ENCODE assay signal across 8 mouse cellular contexts in the genomic region with DNA sequence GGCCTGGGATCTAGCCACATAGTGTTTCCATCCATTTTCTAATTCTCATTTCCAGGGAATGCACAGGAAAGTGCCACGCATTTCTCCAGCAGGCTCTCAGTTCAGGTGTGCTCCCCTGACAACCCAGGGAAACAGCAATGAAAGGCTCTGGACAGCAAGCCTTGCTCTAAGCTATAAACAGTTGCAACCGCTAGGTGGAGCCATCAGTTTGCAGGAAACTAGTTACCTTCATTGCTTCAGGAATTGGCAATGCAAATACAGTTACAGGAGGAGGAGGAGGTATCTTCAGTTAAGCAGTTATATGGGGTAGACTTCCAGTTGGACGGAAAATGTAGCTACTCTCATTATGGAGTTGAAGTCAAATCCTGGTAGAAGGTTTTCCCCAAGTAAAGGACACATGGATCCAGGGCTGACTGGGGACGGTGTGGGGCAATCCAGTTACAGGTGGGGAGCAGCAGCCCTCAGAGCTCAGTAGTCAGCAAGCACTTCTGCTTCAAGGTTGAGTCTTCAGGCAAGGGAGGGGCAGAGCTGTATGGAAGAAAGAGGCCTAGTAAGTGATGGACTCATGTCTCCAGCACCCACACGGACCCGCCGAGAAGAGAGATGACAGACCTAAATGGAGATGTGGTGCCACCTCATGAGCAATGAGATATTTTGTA. TPM values are rescaled to one million over a fixed set of nuclear protein-coding genes. Genes with fewer than 3 reads are reported as not detected.
DNase-seq lines count a peak whose midpoint lies in the region; ATAC-seq lines count a peak whose summit lies in the region.

No protein-coding gene starts in this region.

- no peak overlapping the region for H3K4me3 ChIP-seq in kidney, embryonic 15.5 days (replicated peaks)
- H3K4me3 ChIP-seq in liver, embryonic 13.5 days (replicated peaks) = no peak overlapping the region
- no peak overlapping the region for H3K4me3 ChIP-seq in neural tube, embryonic 14.5 days (ENCODE audit: low read depth, low read length)

- peak; percentile 83 for DNase-seq in CD4-positive, CD25-positive, alpha-beta regulatory T cell, adult 2 months (ENCODE audit: low read depth, low spot score)
- peak; percentile 52 for DNase-seq in adrenal gland, adult 8-10 months
- peak; percentile 82 for DNase-seq in embryo, embryonic 10.5 days (ENCODE audit: low spot score)
- peak; percentile 78 for DNase-seq in heart, adult 8-10 months (ENCODE audit: low spot score)
- peak; percentile 56 for DNase-seq in liver, embryonic 13.5 days
- peak; percentile 38 to 80 for DNase-seq in thymus, postnatal 10 days (ENCODE audit: low spot score in 2 of 2)

- ATAC-seq in kidney, embryonic 15.5 days (replicated peaks; ENCODE audit: low FRiP score) = 0 out of 2 replicates have a peak, but pooled peaks have one; percentile 33
- no peak for ATAC-seq in liver, embryonic 13.5 days (ENCODE audit: low read depth)
- peak; percentile 49; the same call in 1 of the 2 replicates for ATAC-seq in neural tube, embryonic 14.5 days (ENCODE audit: low read depth)

- peaks cover 64% of the 10 kb centered on the region for H3K36me3 ChIP-seq in kidney, embryonic 15.5 days
- peaks cover 7% of the 10 kb centered on the region; the same call in 1 of the 2 replicates for H3K36me3 ChIP-seq in liver, embryonic 13.5 days
- no peaks in the 10 kb centered on the region for H3K36me3 ChIP-seq in neural tube, embryonic 14.5 days (ENCODE audit: control insufficient read depth, insufficient read depth, low read length)

- H3K9me3 ChIP-seq in kidney, embryonic 15.5 days (replicated peaks) = no peaks in the 10 kb centered on the region
- H3K9me3 ChIP-seq in liver, embryonic 13.5 days (replicated peaks) = no peaks in the 10 kb centered on the region
- no peaks in the 10 kb centered on the region for H3K9me3 ChIP-seq in neural tube, embryonic 14.5 days (ENCODE audit: control insufficient read depth, low read length)

- 0 out of 2 replicates have a peak, but pooled peaks cover 3% of the 10 kb centered on the region for H3K4me1 ChIP-seq in kidney, embryonic 15.5 days
- H3K4me1 ChIP-seq in liver, embryonic 13.5 days (replicated peaks) = peaks cover 22% of the 10 kb centered on the region
- H3K4me1 ChIP-seq in neural tube, embryonic 14.5 days (ENCODE audit: control insufficient read depth, insufficient read depth, low read length) = no peaks in the 10 kb centered on the region

- WGBS in kidney, embryonic 15.5 days = 67% methylated on average over 7 of the region's 7 CpGs
- WGBS in liver, embryonic 13.5 days (ENCODE audit: insufficient replicate concordance) = 63% methylated on average over 7 of the region's 7 CpGs
- WGBS in neural tube, embryonic 14.5 days = 78% methylated on average over 7 of the region's 7 CpGs

- H3K27ac ChIP-seq in kidney, embryonic 15.5 days = no peak overlapping the region
- H3K27ac ChIP-seq in liver, embryonic 13.5 days = no peak overlapping the region
- H3K27ac ChIP-seq in neural tube, embryonic 14.5 days (ENCODE audit: low read depth, low read length) = no peak overlapping the region

- no peaks in the 10 kb centered on the region for H3K27me3 ChIP-seq in kidney, embryonic 15.5 days
- H3K27me3 ChIP-seq in liver, embryonic 13.5 days = no peaks in the 10 kb centered on the region
- no peaks in the 10 kb centered on the region for H3K27me3 ChIP-seq in neural tube, embryonic 14.5 days (ENCODE audit: control insufficient read depth, insufficient read depth, low read length)

- no peak overlapping the region for H3K9ac ChIP-seq in kidney, embryonic 15.5 days
- no peak overlapping the region for H3K9ac ChIP-seq in liver, embryonic 13.5 days
- H3K9ac ChIP-seq in neural tube, embryonic 14.5 days (replicated peaks; ENCODE audit: low read depth, low read length) = no peak overlapping the region

- no peak overlapping the region for H3K4me2 ChIP-seq in kidney, embryonic 15.5 days
- no peak overlapping the region for H3K4me2 ChIP-seq in liver, embryonic 13.5 days
- no peak overlapping the region for H3K4me2 ChIP-seq in neural tube, embryonic 14.5 days (ENCODE audit: low read depth, low read length)

RNA-seq across cellular contexts. Expression of a gene that starts 22.8 kb away (rescaled TPM):
- 10 to 100 TPM; 26.0 to 35.3 (median 29.8) TPM for total RNA-seq in adrenal gland, adult 8-10 months (2022)
- total RNA-seq in heart, adult 8-10 months (2022) = 10 to 100 TPM; 11.5 to 13.9 (median 11.8) TPM
- polyA plus RNA-seq in kidney, embryonic 15.5 days (2015; fragmentation: Nextera tagmentation; extraction: Ambion mirVana) = 29.8 and 31.4 TPM in 2 replicates
- 9.8 and 10.2 TPM in 2 replicates for polyA plus RNA-seq in liver, embryonic 13.5 days (2015; fragmentation: Nextera tagmentation; extraction: Ambion mirVana)
- polyA plus RNA-seq in neural tube, embryonic 14.5 days (2014; fragmentation: Nextera tagmentation; extraction: Ambion mirVana) = 15.2 and 20.7 TPM in 2 replicates

RNA-seq across cellular contexts. Expression of a gene that starts 44.2 kb away (rescaled TPM):
- 10 to 100 TPM; 61.0 to 78.5 (median 64.7) TPM for total RNA-seq in adrenal gland, adult 8-10 months (2022)
- 10 to 100 TPM; 22.7 to 29.9 (median 27.2) TPM for total RNA-seq in heart, adult 8-10 months (2022)
- 151 and 155 TPM in 2 replicates for polyA plus RNA-seq in kidney, embryonic 15.5 days (2015; fragmentation: Nextera tagmentation; extraction: Ambion mirVana)
- 43.9 and 47.2 TPM in 2 replicates for polyA plus RNA-seq in liver, embryonic 13.5 days (2015; fragmentation: Nextera tagmentation; extraction: Ambion mirVana)
- polyA plus RNA-seq in neural tube, embryonic 14.5 days (2014; fragmentation: Nextera tagmentation; extraction: Ambion mirVana) = 35.8 and 58.6 TPM in 2 replicates
